Mouse (Mus musculus) CH12.LX (cell line): ENCODE results near the gene Slc37a3. TPM values are rescaled to one million over a fixed set of nuclear protein-coding genes. Genes with fewer than 3 reads are reported as not detected.

ENCODE experiments used
- DNase-seq: peaks from one replicate; pipeline ENCODE4 v3.0.0-alpha.2; 2013; ENCODE audit errors: extremely low read depth
- H3K27ac ChIP-seq: 2 replicates; pipeline ENCODE4 v1.5.1; 2012; ENCODE audit warnings: low read depth, mild to moderate bottlenecking, control low read depth, moderate library complexity; ENCODE audit not compliant: insufficient read depth
- H3K27me3 ChIP-seq: replicated peaks from 2 replicates; pipeline ENCODE3; 2012; ENCODE audit warnings: inconsistent platforms
- H3K36me3 ChIP-seq, 2 experiments: replicated peaks in 1 of 2; 2 replicates each; pipeline versions ENCODE3 to v1.6.1; 2012; ENCODE audit warnings: inconsistent platforms in 1 of 2, low read length in 1 of 2, mild to moderate bottlenecking in 1 of 2, mixed read lengths in 1 of 2, moderate library complexity in 1 of 2; ENCODE audit not compliant: control insufficient read depth in 1 of 2, insufficient read depth in 1 of 2
- H3K4me1 ChIP-seq, 2 experiments: 2 replicates each; pipeline ENCODE4 v1.6.1; 2012; ENCODE audit warnings: inconsistent platforms in 1 of 2, moderate library complexity in 1 of 2; ENCODE audit not compliant: insufficient read depth in 2 of 2, control insufficient read depth in 1 of 2
- H3K4me2 ChIP-seq: 2 replicates; pipeline ENCODE4 v1.6.1; 2012; ENCODE audit warnings: low read depth, mild to moderate bottlenecking, control low read depth; ENCODE audit not compliant: poor library complexity, insufficient read depth, severe bottlenecking
- H3K4me3 ChIP-seq, 3 experiments: fragments of 150-350 bp in 1 of 3; sonication (generic) in 1 of 3; replicated peaks in 1 of 3; 2 replicates each; pipeline versions ENCODE3 to v1.5.1; 2011 to 2012; ENCODE audit warnings: low read depth in 2 of 3, low read length in 2 of 3, mild to moderate bottlenecking in 2 of 3, moderate library complexity in 2 of 3, control low read depth in 1 of 3, improper control_type of control experiment in 1 of 3, inconsistent platforms in 1 of 3, mixed read lengths in 1 of 3; ENCODE audit not compliant: poor library complexity in 1 of 3
- H3K79me2 ChIP-seq: replicated peaks from 2 replicates; pipeline ENCODE4 v1.6.1; 2012; ENCODE audit warnings: mild to moderate bottlenecking, moderate library complexity; ENCODE audit not compliant: control insufficient read depth, poor library complexity, insufficient read depth, severe bottlenecking; ENCODE audit errors: extremely low read depth
- H3K9ac ChIP-seq: 2 replicates; pipeline ENCODE4 v1.6.1; 2012; ENCODE audit warnings: low read depth, mild to moderate bottlenecking, control low read depth, moderate library complexity; ENCODE audit not compliant: insufficient read depth
- H3K9me3 ChIP-seq: replicated peaks from 2 replicates; pipeline ENCODE3; 2012; ENCODE audit warnings: low read length, inconsistent platforms, mixed read lengths
- CHD1 ChIP-seq: IDR thresholded peaks from 2 replicates; pipeline ENCODE4 v1.6.1; 2012; ENCODE audit warnings: low read depth, low read length, improper control_type of control experiment, inconsistent platforms
- CHD2 ChIP-seq: IDR thresholded peaks from 2 replicates; pipeline ENCODE4 v1.6.1; 2011; ENCODE audit warnings: low read length, improper control_type of control experiment
- CTCF ChIP-seq, 2 experiments: IDR thresholded peaks in 1 of 2; conservative IDR thresholded peaks in 1 of 2; 2 replicates each; pipeline ENCODE4 v1.5.1; 2011 to 2012; ENCODE audit warnings: low read depth in 2 of 2, low read length in 2 of 2, improper control_type of control experiment in 1 of 2, inconsistent platforms in 1 of 2, mild to moderate bottlenecking in 1 of 2, moderate library complexity in 1 of 2
- ETS1 ChIP-seq: conservative IDR thresholded peaks from 2 replicates; pipeline ENCODE4 v1.6.1; 2012; ENCODE audit warnings: low read depth, mild to moderate bottlenecking, inconsistent platforms, low read length, improper control_type of control experiment, moderate library complexity
- HCFC1 ChIP-seq: IDR thresholded peaks from 2 replicates; pipeline ENCODE4 v1.6.1; 2012; ENCODE audit warnings: low read depth, mild to moderate bottlenecking, inconsistent platforms, low read length, improper control_type of control experiment
- KAT2A ChIP-seq: IDR thresholded peaks from 2 replicates; pipeline ENCODE4 v1.6.1; 2012; ENCODE audit warnings: low read length, improper control_type of control experiment, inconsistent platforms; ENCODE audit not compliant: insufficient replicate concordance
- MAFK ChIP-seq: IDR thresholded peaks from 2 replicates; pipeline ENCODE4 v1.6.1; 2011; ENCODE audit warnings: low read length, improper control_type of control experiment; ENCODE audit not compliant: insufficient replicate concordance
- MAX ChIP-seq: IDR thresholded peaks from 2 replicates; pipeline ENCODE4 v1.6.1; 2011; ENCODE audit warnings: low read length, improper control_type of control experiment
- MXI1 ChIP-seq: IDR thresholded peaks from 2 replicates; pipeline ENCODE4 v1.6.1; 2011; ENCODE audit warnings: mild to moderate bottlenecking, low read depth, low read length, improper control_type of control experiment
- NRF1 ChIP-seq: IDR thresholded peaks from 2 replicates; pipeline ENCODE4 v1.6.1; 2014; ENCODE audit warnings: low read depth, mild to moderate bottlenecking, inconsistent platforms, low read length, improper control_type of control experiment, moderate library complexity
- PAX5 ChIP-seq: IDR thresholded peaks from 2 replicates; pipeline ENCODE4 v1.6.1; 2012; ENCODE audit warnings: low read length, inconsistent platforms, mixed read lengths
- POLR2AphosphoS2 ChIP-seq: IDR thresholded peaks from 2 replicates; pipeline ENCODE4 v1.6.1; 2011; ENCODE audit warnings: low read depth, low read length, improper control_type of control experiment
- SMC3 ChIP-seq: IDR thresholded peaks from 2 replicates; pipeline ENCODE4 v1.6.1; 2011; ENCODE audit warnings: low read depth, low read length, improper control_type of control experiment
- USF1 ChIP-seq: IDR thresholded peaks from 2 replicates; pipeline ENCODE4 v1.6.1; 2014; ENCODE audit warnings: low read depth, mild to moderate bottlenecking, inconsistent platforms, low read length, improper control_type of control experiment
- USF2 ChIP-seq: conservative IDR thresholded peaks from 2 replicates; pipeline ENCODE4 v1.6.1; 2011; ENCODE audit warnings: low read depth, low read length, improper control_type of control experiment
- ZC3H11A ChIP-seq: IDR thresholded peaks from 2 replicates; pipeline ENCODE4 v1.6.1; 2012; ENCODE audit warnings: low read depth, mild to moderate bottlenecking, inconsistent platforms, low read length, improper control_type of control experiment
- dilution Hi-C: fragments of 300-500 bp; cut with MboI; formaldehyde crosslinking; loops from 2 replicates; pipeline ENCODE4 v1.14.3; 2020; ENCODE audit warnings: low sequenced_read_pairs; ENCODE audit not compliant: extremely low pct_unique_long_range_greater_than_20kb, extremely low pct_ligation_motif_present
- in situ Hi-C: fragments of 300-500 bp; cut with MboI; formaldehyde crosslinking; loops from 3 replicates; pipeline ENCODE4 v1.14.3; 2019; ENCODE audit warnings: low sequenced_read_pairs, low pct_ligation_motif_present, low pct_unique_long_range_greater_than_20kb, mixed read lengths
- polyA plus RNA-seq: library from polyadenylated mRNA; unstranded; fragments of >175 nt; gene quantifications from 2 replicates; pipeline ENCODE4 v1.2.1, GENCODE M21; 2012; ENCODE audit warnings: low read depth; ENCODE audit not compliant: insufficient read length
- total RNA-seq, 2 experiments: library from RNA; depleted of rRNA; stranded (reverse); fragments of 300-350 nt in 1 of 2; fragments of >200 nt in 1 of 2; gene quantifications; 2 replicates each; pipeline ENCODE4 v1.2.3; 2012 to 2014

Gene Slc37a3
- total and polyA plus RNA-seq, 3 experiments = 2.6 to 8.7 (median 8.0) TPM

DNA sequence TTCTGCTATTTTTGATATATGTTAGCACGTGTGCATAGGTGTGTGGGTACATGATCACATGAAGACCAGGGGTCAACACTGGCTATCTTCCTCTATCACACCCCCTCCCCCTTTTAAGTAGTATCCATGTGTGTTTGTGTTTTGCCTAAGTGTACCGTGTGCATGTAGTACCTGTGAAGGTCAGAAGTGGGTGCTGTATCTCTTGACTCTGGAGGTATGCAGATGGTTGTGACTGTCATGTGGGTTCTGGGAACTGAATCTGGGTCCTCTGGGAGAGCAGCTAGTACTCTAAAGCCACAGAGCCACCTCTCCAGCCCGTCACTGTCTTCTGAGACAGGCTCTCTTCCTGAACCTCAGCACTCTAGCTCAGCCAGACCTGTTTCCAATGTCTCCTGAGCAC, 42.6 kb downstream of the Slc37a3 start:
- Histone ChIP-seq H3K9ac (no peak overlapping the region), H3K27ac (no peak overlapping the region)
- dilution Hi-C loops = no loop called here
- TF ChIP-seq CTCF (conservative IDR thresholded peaks at IDR 0.05 in 1 of 2, IDR thresholded peaks at IDR 0.05 in 1 of 2; ENCODE audit: low read depth in 2 of 2, low read length in 2 of 2) (peak in 1 of 2 experiments; percentile 7; a peak in 1 of 4 replicates), PAX5 (no peak)
- TF ChIP-seq, all 38 proteins: peak for 1
- H3K4me2 ChIP-seq = no peak overlapping the region
- peaks cover 0 to 29% of the 10 kb centered on the region in 2 experiments; a peak in 2 of 4 replicates for H3K4me1 ChIP-seq
- in situ Hi-C loops = no loop called here
- H3K79me2 ChIP-seq = no peaks in the 10 kb centered on the region
- H3K4me3 ChIP-seq = no peak overlapping the region
- no peaks in the 10 kb centered on the region for H3K27me3 ChIP-seq
- no peaks in the 10 kb centered on the region for H3K9me3 ChIP-seq
- no peak for DNase-seq
- peaks cover 30 to 56% of the 10 kb centered on the region in 2 experiments for H3K36me3 ChIP-seq

DNA sequence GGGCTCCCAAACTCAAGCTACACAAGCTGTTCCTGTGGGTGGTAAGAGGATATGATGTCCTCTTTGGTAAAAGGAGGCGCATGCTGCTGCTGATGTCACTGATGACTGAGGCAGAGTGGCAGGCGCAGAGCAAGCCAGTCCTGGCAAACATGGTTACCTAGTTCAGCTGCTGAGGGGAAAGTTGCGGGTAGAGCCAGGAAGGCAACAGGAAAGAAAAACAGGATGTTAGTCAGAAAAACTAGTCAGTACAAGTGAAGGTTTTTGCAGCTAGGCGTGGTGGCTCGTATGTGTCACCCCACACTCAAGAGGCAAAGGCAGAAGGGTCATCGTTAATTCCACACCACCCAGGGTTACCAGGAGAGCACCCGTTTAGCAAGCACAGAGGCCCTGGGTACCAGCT, 43.3 kb downstream of the Slc37a3 start:
- dilution Hi-C loops = no loop called here

DNA sequence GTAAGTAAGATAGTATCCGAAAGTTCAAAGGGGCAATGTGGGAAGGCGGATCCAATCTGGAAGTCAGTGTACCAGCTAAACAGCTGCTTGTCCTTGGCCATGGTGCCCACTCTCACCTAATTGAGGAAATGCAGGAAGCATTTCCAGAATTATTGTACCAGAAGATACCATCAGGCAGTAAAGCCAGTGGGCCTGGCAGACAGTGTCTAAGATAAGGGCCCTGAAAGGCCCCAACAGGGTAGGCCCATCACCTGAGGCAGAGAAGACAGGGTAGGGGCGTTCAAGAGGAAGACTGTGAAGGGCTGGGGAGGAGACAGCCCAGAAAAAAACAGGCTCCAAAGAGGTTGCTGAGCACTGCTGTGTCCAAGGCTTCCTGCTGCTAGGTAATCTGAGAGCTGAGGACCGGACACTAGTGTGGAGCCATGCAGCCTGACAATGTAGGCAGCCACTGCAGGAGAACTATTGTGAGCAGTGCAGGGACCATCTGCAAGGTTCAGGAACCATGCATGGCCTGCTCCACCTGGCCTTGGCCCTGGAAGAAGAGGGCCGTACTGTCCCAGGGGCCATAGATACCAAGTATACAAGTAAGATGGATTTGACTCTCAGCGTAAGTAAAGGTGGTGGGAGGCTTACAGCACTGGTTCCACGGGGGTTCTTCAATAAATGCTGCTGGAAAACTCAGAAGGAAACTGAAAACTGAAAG, 45.3 kb downstream of the Slc37a3 start:
- no peaks in the 10 kb centered on the region for H3K9me3 ChIP-seq
- no peak overlapping the region for H3K27ac ChIP-seq
- in situ Hi-C loops = no loop called here
- no peak overlapping the region for H3K4me3 ChIP-seq
- no peaks in the 10 kb centered on the region for H3K27me3 ChIP-seq
- peaks cover 22 to 40% of the 10 kb centered on the region in 2 experiments for H3K36me3 ChIP-seq
- H3K9ac ChIP-seq = no peak overlapping the region
- peaks cover 0 to 35% of the 10 kb centered on the region in 2 experiments; a peak in 2 of 4 replicates for H3K4me1 ChIP-seq
- H3K79me2 ChIP-seq = no peaks in the 10 kb centered on the region
- no peak overlapping the region for H3K4me2 ChIP-seq
- dilution Hi-C loops = no loop called here
- TF ChIP-seq SMC3 (no peak), HCFC1 (no peak), MAX (no peak), USF1 (no peak), KAT2A (no peak), CHD1 (no peak)
- TF ChIP-seq, all 38 proteins: peak for 0
- DNase-seq = no peak

More for the DNA sequence above, 43.3 kb downstream of the Slc37a3 start:
- Histone ChIP-seq H3K9me3 (no peaks in the 10 kb centered on the region), H3K27ac (no peak overlapping the region), H3K4me3 (no peak overlapping the region), H3K4me1 (peaks cover 0 to 29% of the 10 kb centered on the region in 2 experiments; a peak in 2 of 4 replicates), H3K36me3 (peaks cover 30 to 52% of the 10 kb centered on the region in 2 experiments), H3K79me2 (no peaks in the 10 kb centered on the region), H3K4me2 (no peak overlapping the region), H3K27me3 (no peaks in the 10 kb centered on the region), H3K9ac (no peak overlapping the region)
- in situ Hi-C loops = no loop called here
- no peak for DNase-seq
- TF ChIP-seq ZC3H11A = no peak
- no peak for TF ChIP-seq USF2
- TF ChIP-seq CTCF (conservative IDR thresholded peaks at IDR 0.05 in 1 of 2, IDR thresholded peaks at IDR 0.05 in 1 of 2; ENCODE audit: low read depth in 2 of 2, low read length in 2 of 2) = no peak
- no peak for TF ChIP-seq MAFK
- no peak for TF ChIP-seq ETS1
- no peak for TF ChIP-seq SMC3
- TF ChIP-seq NRF1 = no peak
- TF ChIP-seq POLR2AphosphoS2 = no peak
- TF ChIP-seq MXI1 = no peak
- no peak for TF ChIP-seq CHD2
